Mouse (Mus musculus) MEL (cell line): Measurements from ENCODE around the gene Adamts4.

ENCODE experiments used
- CTCF ChIP-seq, 3 experiments: IDR thresholded peaks in 2 of 3; conservative IDR thresholded peaks in 1 of 3; 2 replicates each; pipeline ENCODE4 v1.5.1; 2011 to 2012; ENCODE audit warnings: low read length in 3 of 3, low read depth in 2 of 3, mild to moderate bottlenecking in 2 of 3, improper control_type of control experiment in 1 of 3, inconsistent platforms in 1 of 3, mixed read lengths in 1 of 3, moderate library complexity in 1 of 3; ENCODE audit not compliant: control insufficient read depth in 1 of 3, insufficient read depth in 1 of 3, poor library complexity in 1 of 3, severe bottlenecking in 1 of 3
- GATA1 ChIP-seq: IDR thresholded peaks from 2 replicates; pipeline ENCODE4 v1.6.1; 2011; ENCODE audit warnings: low read depth, low read length, improper control_type of control experiment
- HCFC1 ChIP-seq: IDR thresholded peaks from 2 replicates; pipeline ENCODE4 v1.6.1; 2012; ENCODE audit warnings: low read depth, mild to moderate bottlenecking, inconsistent platforms, low read length, improper control_type of control experiment, moderate library complexity
- JUND ChIP-seq: IDR thresholded peaks from 2 replicates; pipeline ENCODE4 v1.6.1; 2011; ENCODE audit warnings: low read depth, mild to moderate bottlenecking, improper control_type of control experiment, low read length
- MAX ChIP-seq: IDR thresholded peaks from 2 replicates; pipeline ENCODE4 v1.6.1; 2011; ENCODE audit warnings: low read length, improper control_type of control experiment
- POLR2A ChIP-seq, 2 experiments: IDR thresholded peaks; 2 replicates each; pipeline ENCODE4 v1.6.1; 2011 to 2012; ENCODE audit warnings: low read length in 2 of 2, mild to moderate bottlenecking in 2 of 2, control low read depth in 1 of 2, improper control_type of control experiment in 1 of 2, low read depth in 1 of 2, moderate library complexity in 1 of 2; ENCODE audit not compliant: control insufficient read depth in 1 of 2, insufficient read depth in 1 of 2, poor library complexity in 1 of 2
- ZKSCAN1 ChIP-seq: IDR thresholded peaks from 2 replicates; pipeline ENCODE4 v1.6.1; 2012; ENCODE audit warnings: low read depth, mild to moderate bottlenecking, inconsistent platforms, low read length, improper control_type of control experiment, moderate library complexity

GRCm38 (mm10) chr1:171275144-171275734, 25.0 kb downstream of the Adamts4 start:
- TF ChIP-seq CTCF (IDR thresholded peaks at IDR 0.05 in 2 of 3, conservative IDR thresholded peaks at IDR 0.05 in 1 of 3; ENCODE audit: control insufficient read depth in 1 of 3, insufficient read depth in 1 of 3, low read depth in 2 of 3, low read length in 3 of 3, poor library complexity in 1 of 3, severe bottlenecking in 1 of 3) (no peak), JUND (no peak), GATA1 (no peak), POLR2A (IDR thresholded peaks at IDR 0.05; ENCODE audit: control insufficient read depth in 1 of 2, insufficient read depth in 1 of 2, low read depth in 1 of 2, low read length in 2 of 2, poor library complexity in 1 of 2) (no peak), MAX (no peak), ZKSCAN1 (no peak), HCFC1 (no peak)
